Mouse (Mus musculus) intestine, embryonic 15.5 days (tissue): ENCODE measurements around the gene Mrpl43. TPM values are rescaled to one million over a fixed set of nuclear protein-coding genes. Genes with fewer than 3 reads are reported as not detected.
"Not testable (repeated sequence)": the region's sequence is repeated elsewhere in the genome, so short reads cannot be mapped to it uniquely, and the experiment has no call there.

Experiments
- ATAC-seq: fragments of 200-750 bp; cut with Nextera tagmentation; 2 replicates; pipeline ENCODE4 v1.8.0; 2017; ENCODE audit warnings: moderate TSS enrichment, moderate library complexity
- H3K27ac ChIP-seq: fragments of 300-500 bp; sonication (generic); 2 replicates; pipeline ENCODE4 v1.5.1; 2015; ENCODE audit warnings: mild to moderate bottlenecking, inconsistent platforms
- H3K27me3 ChIP-seq: fragments of 300-500 bp; sonication (generic); replicated peaks from 2 replicates; pipeline ENCODE4 v1.6.1; 2015; ENCODE audit warnings: inconsistent platforms
- H3K36me3 ChIP-seq: fragments of 300-500 bp; sonication (generic); 2 replicates; pipeline ENCODE4 v1.6.1; 2015; ENCODE audit warnings: inconsistent platforms
- H3K4me1 ChIP-seq: fragments of 300-500 bp; sonication (generic); replicated peaks from 2 replicates; pipeline ENCODE4 v1.6.1; 2015; ENCODE audit warnings: inconsistent platforms
- H3K4me2 ChIP-seq: fragments of 300-500 bp; sonication (generic); replicated peaks from 2 replicates; pipeline ENCODE4 v1.6.1; 2015; ENCODE audit warnings: mild to moderate bottlenecking, inconsistent platforms
- H3K4me3 ChIP-seq: fragments of 300-500 bp; sonication (generic); replicated peaks from 2 replicates; pipeline ENCODE4 v1.5.1; 2015; ENCODE audit warnings: inconsistent platforms
- H3K9ac ChIP-seq: fragments of 300-500 bp; sonication (generic); 2 replicates; pipeline ENCODE4 v1.6.1; 2015; ENCODE audit warnings: inconsistent platforms
- H3K9me3 ChIP-seq: fragments of 300-500 bp; sonication (generic); 2 replicates; pipeline ENCODE4 v1.6.1; 2016; ENCODE audit warnings: inconsistent platforms
- WGBS: fragments of 180-500 bp; shearing (Covaris S2); methylation state at CpG from one replicate; pipeline ENCODE4 v1.1.7; 2015; 5-methylcytosine and 5-hydroxymethylcytosine counted together
- polyA plus RNA-seq: library from polyadenylated mRNA; unstranded; fragments of >200 nt; fragmentation: Nextera tagmentation; extraction: Ambion mirVana; gene quantifications from 2 replicates; pipeline ENCODE4 v1.2.1, GENCODE M21; 2015

Mrpl43 gene
- polyA plus RNA-seq, 1 experiment from 2014 or later: 73.8 TPM

GRCm38 (mm10) chr19:45044389-45044927 lies 38.2 kb upstream of the Mrpl43 start:
- Histone ChIP-seq H3K9me3 (no peaks in the 10 kb centered on the region), H3K4me1 (peaks cover 26% of the 10 kb centered on the region), H3K27ac (no peak overlapping the region), H3K36me3 (no peaks in the 10 kb centered on the region), H3K27me3 (peaks cover 12% of the 10 kb centered on the region), H3K4me2 (no peak overlapping the region), H3K4me3 (no peak overlapping the region), H3K9ac (no peak overlapping the region)
- ATAC-seq: no peak
- 64% methylated on average over 11 of the region's 11 CpGs for WGBS

GRCm38 (mm10) chr19:45040214-45040613 lies 34.0 kb upstream of the Mrpl43 start:
- Histone ChIP-seq H3K9me3 (no peaks in the 10 kb centered on the region), H3K4me3 (no peak overlapping the region), H3K4me1 (no peaks in the 10 kb centered on the region), H3K36me3 (no peaks in the 10 kb centered on the region), H3K27ac (no peak overlapping the region), H3K4me2 (no peak overlapping the region), H3K27me3 (peaks cover 9% of the 10 kb centered on the region), H3K9ac (no peak overlapping the region)
- 40% methylated on average over 13 of the region's 13 CpGs for WGBS
- ATAC-seq: no peak

GRCm38 (mm10) chr19:45038198-45038597 lies 32.0 kb upstream of the Mrpl43 start:
- H3K9ac ChIP-seq, H3K36me3 ChIP-seq: not testable (repeated sequence)
- 82% methylated on average over 7 of the region's 7 CpGs for WGBS

GRCm38 (mm10) chr19:45036867-45037266 lies 30.6 kb upstream of the Mrpl43 start:
- ATAC-seq: no peak
- H3K27ac ChIP-seq: no peak overlapping the region
- peaks cover 12% of the 10 kb centered on the region for H3K4me1 ChIP-seq
- WGBS: 32% methylated on average over 16 of the region's 16 CpGs
- no peaks in the 10 kb centered on the region for H3K36me3 ChIP-seq
- H3K4me2 ChIP-seq: no peak overlapping the region
- H3K9me3 ChIP-seq: no peaks in the 10 kb centered on the region
- peaks cover 8% of the 10 kb centered on the region for H3K27me3 ChIP-seq
- H3K4me3 ChIP-seq: no peak overlapping the region
- H3K9ac ChIP-seq: no peak overlapping the region

More at GRCm38 (mm10) chr19:45038198-45038597, 32.0 kb upstream of the Mrpl43 start:
- not testable (repeated sequence) for H3K4me1 ChIP-seq, H3K4me2 ChIP-seq, ATAC-seq, H3K9me3 ChIP-seq, H3K27ac ChIP-seq, H3K4me3 ChIP-seq, H3K27me3 ChIP-seq

GRCm38 (mm10) chr19:45032570-45033332 lies 26.5 kb upstream of the Mrpl43 start:
- peaks cover 32% of the 10 kb centered on the region for H3K4me1 ChIP-seq
- H3K4me2 ChIP-seq: no peak overlapping the region
- 52% methylated on average over 17 of the region's 17 CpGs for WGBS
- ATAC-seq: no peak
- no peaks in the 10 kb centered on the region for H3K36me3 ChIP-seq
- no peak overlapping the region for H3K27ac ChIP-seq
- H3K9ac ChIP-seq: no peak overlapping the region
- no peaks in the 10 kb centered on the region for H3K9me3 ChIP-seq
- no peak overlapping the region for H3K4me3 ChIP-seq
- H3K27me3 ChIP-seq: no peaks in the 10 kb centered on the region

- H3K27me3 ChIP-seq: no peaks in the 10 kb centered on the region
Observed at GRCm38 (mm10) chr19:45031780-45032179, 25.5 kb upstream of the Mrpl43 start.

GRCm38 (mm10) chr19:45030746-45031693 lies 24.8 kb upstream of the Mrpl43 start:
- Histone ChIP-seq H3K4me2 (peak overlapping the region; percentile 50), H3K27me3 (no peaks in the 10 kb centered on the region), H3K36me3 (peaks cover 6% of the 10 kb centered on the region), H3K4me1 (peaks cover 41% of the 10 kb centered on the region), H3K4me3 (peak overlapping the region; percentile 13), H3K9me3 (no peaks in the 10 kb centered on the region), H3K9ac (no peak overlapping the region), H3K27ac (no peak overlapping the region)
- peak; percentile 18; the same call in 1 of the 2 replicates for ATAC-seq
- 41% methylated on average over 20 of the region's 20 CpGs for WGBS

More at GRCm38 (mm10) chr19:45031780-45032179, 25.5 kb upstream of the Mrpl43 start:
- Histone ChIP-seq H3K4me1 (peaks cover 37% of the 10 kb centered on the region), H3K9ac (no peak overlapping the region), H3K9me3 (no peaks in the 10 kb centered on the region), H3K27ac (no peak overlapping the region), H3K4me3 (no peak overlapping the region), H3K36me3 (no peaks in the 10 kb centered on the region), H3K4me2 (no peak overlapping the region)
- 21% methylated on average over 4 of the region's 4 CpGs for WGBS
- ATAC-seq: peak; percentile 56

- no peaks in the 10 kb centered on the region for H3K9me3 ChIP-seq
- H3K9ac ChIP-seq: no peak overlapping the region
- 0 out of 2 replicates have a peak, but pooled peaks have one; percentile 2 for ATAC-seq
- 28% methylated on average over 8 of the region's 8 CpGs for WGBS
- H3K27me3 ChIP-seq: no peaks in the 10 kb centered on the region
- no peak overlapping the region for H3K4me3 ChIP-seq
- H3K4me1 ChIP-seq: peaks cover 41% of the 10 kb centered on the region
- H3K4me2 ChIP-seq: no peak overlapping the region
- H3K27ac ChIP-seq: no peak overlapping the region
- peaks cover 14% of the 10 kb centered on the region for H3K36me3 ChIP-seq
Observed at GRCm38 (mm10) chr19:45030111-45030510, 23.9 kb upstream of the Mrpl43 start.

GRCm38 (mm10) chr19:45029571-45029970 lies 23.3 kb upstream of the Mrpl43 start:
- WGBS: 56% methylated on average over 9 of the region's 9 CpGs

GRCm38 (mm10) chr19:45028746-45029145 lies 22.5 kb upstream of the Mrpl43 start:
- no peak overlapping the region for H3K9ac ChIP-seq
- ATAC-seq: no peak
- H3K4me2 ChIP-seq: no peak overlapping the region
- no peaks in the 10 kb centered on the region for H3K9me3 ChIP-seq
- H3K36me3 ChIP-seq: peaks cover 22% of the 10 kb centered on the region
- no peak overlapping the region for H3K4me3 ChIP-seq
- H3K27me3 ChIP-seq: no peaks in the 10 kb centered on the region
- peaks cover 44% of the 10 kb centered on the region for H3K4me1 ChIP-seq
- H3K27ac ChIP-seq: 0 out of 2 replicates have a peak overlapping the region, but pooled peaks have one; percentile 9
- WGBS: 65% methylated on average over 19 of the region's 19 CpGs

More at GRCm38 (mm10) chr19:45029571-45029970, 23.3 kb upstream of the Mrpl43 start:
- peaks cover 41% of the 10 kb centered on the region for H3K4me1 ChIP-seq
- no peaks in the 10 kb centered on the region for H3K27me3 ChIP-seq
- no peak overlapping the region for H3K9ac ChIP-seq
- no peak overlapping the region for H3K4me3 ChIP-seq
- no peak for ATAC-seq
- no peaks in the 10 kb centered on the region for H3K9me3 ChIP-seq
- H3K36me3 ChIP-seq: peaks cover 19% of the 10 kb centered on the region
- H3K4me2 ChIP-seq: no peak overlapping the region
- no peak overlapping the region for H3K27ac ChIP-seq

GRCm38 (mm10) chr19:45027848-45028247 lies 21.6 kb upstream of the Mrpl43 start:
- Histone ChIP-seq H3K9ac (no peak overlapping the region), H3K27me3 (no peaks in the 10 kb centered on the region), H3K36me3 (peaks cover 27% of the 10 kb centered on the region), H3K9me3 (no peaks in the 10 kb centered on the region), H3K4me2 (no peak overlapping the region), H3K27ac (no peak overlapping the region), H3K4me1 (peaks cover 41% of the 10 kb centered on the region), H3K4me3 (no peak overlapping the region)
- no peak for ATAC-seq
- WGBS: 88% methylated on average over 6 of the region's 6 CpGs
